Mouse (Mus musculus) cortical plate, adult 2 months (tissue): Measurements from ENCODE around the gene Dscam.

ENCODE experiments used
- CTCF ChIP-seq: fragments of 200-500 bp; IDR thresholded peaks from 2 replicates; pipeline ENCODE4 v1.5.1; 2011; ENCODE audit warnings: mild to moderate bottlenecking, control low read depth, low read length; ENCODE audit not compliant: insufficient read depth; ENCODE audit errors: extremely low read depth
- POLR2A ChIP-seq: fragments of 200-500 bp; IDR thresholded peaks from 2 replicates; pipeline ENCODE4 v1.6.1; 2011; ENCODE audit warnings: mild to moderate bottlenecking, low read length, control low read depth; ENCODE audit not compliant: insufficient read depth; ENCODE audit errors: extremely low read depth

- TF ChIP-seq POLR2A = no peak
- TF ChIP-seq CTCF = no peak
Measured at GRCm38 (mm10) chr16:96716633-96717032, 453.9 kb downstream of the Dscam start.
